Mouse (Mus musculus) liver, embryonic 12.5 days (tissue): Measurements from ENCODE around the gene Lpcat1. TPM values are rescaled to one million over a fixed set of nuclear protein-coding genes. Genes with fewer than 3 reads are reported as not detected.

Experiments
- ATAC-seq: fragments of 200-750 bp; cut with Nextera tagmentation; 2 replicates; pipeline ENCODE4 v1.8.0; 2017; ENCODE audit warnings: moderate number of reproducible peaks, mild to moderate bottlenecking, moderate library complexity
- H3K27ac ChIP-seq: fragments of 300-500 bp; sonication (generic); 2 replicates; pipeline ENCODE4 v1.5.1; 2016; ENCODE audit warnings: mild to moderate bottlenecking
- H3K27me3 ChIP-seq: fragments of 300-500 bp; sonication (generic); replicated peaks from 2 replicates; pipeline ENCODE4 v1.6.1; 2016; ENCODE audit warnings: mild to moderate bottlenecking, moderate library complexity
- H3K36me3 ChIP-seq: fragments of 300-500 bp; sonication (generic); 2 replicates; pipeline ENCODE4 v1.6.1; 2016; ENCODE audit warnings: mild to moderate bottlenecking, moderate library complexity
- H3K4me1 ChIP-seq: fragments of 300-500 bp; sonication (generic); 2 replicates; pipeline ENCODE4 v1.6.1; 2016
- H3K4me2 ChIP-seq: fragments of 300-500 bp; sonication (generic); 2 replicates; pipeline ENCODE4 v1.6.1; 2016; ENCODE audit warnings: mild to moderate bottlenecking, moderate library complexity
- H3K4me3 ChIP-seq: fragments of 300-500 bp; sonication (generic); 2 replicates; pipeline ENCODE4 v1.5.1; 2016; ENCODE audit warnings: mild to moderate bottlenecking, moderate library complexity
- H3K9ac ChIP-seq: fragments of 300-500 bp; sonication (generic); 2 replicates; pipeline ENCODE4 v1.6.1; 2016; ENCODE audit warnings: mild to moderate bottlenecking, moderate library complexity
- H3K9me3 ChIP-seq: fragments of 300-500 bp; sonication (generic); replicated peaks from 2 replicates; pipeline ENCODE4 v1.6.1; 2016; ENCODE audit warnings: mild to moderate bottlenecking, moderate library complexity
- WGBS: fragments of 180-500 bp; shearing (Covaris S2); methylation state at CpG from one replicate; pipeline ENCODE4 v1.1.7; 2016; ENCODE audit not compliant: insufficient replicate concordance; 5-methylcytosine and 5-hydroxymethylcytosine counted together
- polyA plus RNA-seq: library from polyadenylated mRNA; unstranded; fragments of >200 nt; fragmentation: Nextera tagmentation; extraction: Ambion mirVana; gene quantifications from 2 replicates; pipeline ENCODE4 v1.2.1, GENCODE M21; 2016

Gene Lpcat1
- polyA plus RNA-seq, 1 experiment from 2014 or later, result 108 TPM

GRCm38 (mm10) chr13:73488105-73488504 lies 21.1 kb downstream of the Lpcat1 start:
- WGBS, result 35% methylated on average over 3 of the region's 3 CpGs
- no peak overlapping the region for H3K4me3 ChIP-seq
- H3K36me3 ChIP-seq, result peaks cover 100% of the 10 kb centered on the region
- no peaks in the 10 kb centered on the region for H3K27me3 ChIP-seq
- H3K4me1 ChIP-seq, result peaks cover 89% of the 10 kb centered on the region
- ATAC-seq, result no peak
- H3K4me2 ChIP-seq, result no peak overlapping the region
- H3K9me3 ChIP-seq, result peaks cover 9% of the 10 kb centered on the region; the same call in 1 of the 2 replicates
- no peak overlapping the region for H3K27ac ChIP-seq
- H3K9ac ChIP-seq, result no peak overlapping the region

DNA sequence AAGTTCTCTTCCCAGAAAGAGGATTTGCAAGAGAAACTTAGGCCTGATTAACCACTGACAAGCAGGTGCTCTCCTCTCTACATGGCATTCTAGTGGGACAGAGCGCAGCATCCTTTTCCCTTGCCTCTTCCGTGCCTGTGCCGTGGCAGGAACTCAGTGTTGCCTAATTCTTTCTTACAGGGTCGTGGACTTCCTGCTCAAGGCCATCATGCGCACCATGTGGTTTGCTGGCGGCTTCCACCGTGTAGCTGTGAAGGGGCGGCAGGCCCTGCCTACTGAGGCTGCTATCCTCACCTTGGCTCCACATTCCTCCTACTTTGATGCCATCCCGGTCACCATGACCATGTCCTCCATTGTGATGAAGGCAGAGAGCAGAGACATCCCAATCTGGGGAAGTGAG lies 21.7 kb downstream of the Lpcat1 start:
- H3K4me2 ChIP-seq, result no peak overlapping the region
- no peaks in the 10 kb centered on the region for H3K27me3 ChIP-seq
- H3K4me3 ChIP-seq, result no peak overlapping the region
- peaks cover 9% of the 10 kb centered on the region; the same call in 1 of the 2 replicates for H3K9me3 ChIP-seq
- H3K27ac ChIP-seq, result 0 out of 2 replicates have a peak overlapping the region, but pooled peaks have one; percentile 37
- 73% methylated on average over 9 of the region's 9 CpGs for WGBS
- H3K4me1 ChIP-seq, result peaks cover 89% of the 10 kb centered on the region
- H3K36me3 ChIP-seq, result peaks cover 100% of the 10 kb centered on the region
- H3K9ac ChIP-seq, result no peak overlapping the region
- ATAC-seq, result no peak

DNA sequence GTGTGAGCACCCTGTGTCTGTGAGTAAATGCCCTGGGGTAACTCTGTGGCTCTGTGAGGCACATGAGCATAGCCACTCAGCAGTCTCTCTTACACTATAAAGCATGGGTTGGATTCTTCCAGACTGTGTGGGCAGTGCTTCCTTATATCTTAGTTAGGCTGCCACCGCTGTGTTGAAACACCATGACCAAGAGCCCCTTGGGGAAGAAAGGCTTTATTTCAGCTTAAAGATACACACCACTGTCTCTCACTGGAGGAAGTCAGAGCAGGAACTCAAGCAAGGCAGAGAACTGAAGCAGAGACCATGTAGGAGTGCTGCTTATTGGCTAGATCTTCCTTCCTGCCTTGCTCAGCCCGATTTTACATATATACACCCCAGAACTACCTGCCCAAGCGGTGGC lies 23.0 kb downstream of the Lpcat1 start:
- 76% methylated on average over 3 of the region's 3 CpGs for WGBS
- H3K4me2 ChIP-seq, result no peak overlapping the region
- 0 out of 2 replicates have a peak overlapping the region, but pooled peaks have one; percentile 12 for H3K9ac ChIP-seq
- H3K4me3 ChIP-seq, result no peak overlapping the region
- no peak for ATAC-seq
- peaks cover 100% of the 10 kb centered on the region for H3K36me3 ChIP-seq
- peaks cover 9% of the 10 kb centered on the region; the same call in 1 of the 2 replicates for H3K9me3 ChIP-seq
- peak overlapping the region; percentile 37 for H3K27ac ChIP-seq
- peaks cover 89% of the 10 kb centered on the region for H3K4me1 ChIP-seq
- H3K27me3 ChIP-seq, result no peaks in the 10 kb centered on the region

DNA sequence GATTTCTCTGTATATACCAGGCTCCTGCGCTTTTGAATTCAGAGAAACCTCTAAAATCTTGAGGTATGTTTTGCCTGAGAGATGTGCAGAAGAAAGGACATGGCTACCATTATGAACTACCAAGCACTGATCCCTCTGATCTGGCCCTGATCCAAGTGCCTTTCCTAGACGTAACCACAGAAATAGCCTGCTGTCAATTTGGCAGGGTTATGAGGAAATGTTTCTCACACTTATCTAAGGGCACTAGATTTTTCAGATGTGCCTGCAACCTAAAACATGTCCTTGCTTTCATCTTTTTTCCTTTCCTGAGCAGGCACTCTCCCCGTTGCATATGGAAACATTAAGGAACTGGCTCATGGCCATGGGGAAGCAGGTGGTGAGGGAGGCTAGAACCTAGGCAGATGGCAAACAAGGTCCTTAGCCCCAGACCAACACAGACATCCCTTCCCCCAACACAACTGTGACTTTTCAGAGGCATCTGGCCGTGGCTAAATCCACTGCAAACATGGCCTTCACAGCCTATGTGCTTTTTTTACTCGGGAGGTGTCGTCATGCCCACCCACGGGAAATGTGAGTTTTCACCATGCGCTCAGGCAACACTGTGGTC lies 23.7 kb downstream of the Lpcat1 start:
- Histone ChIP-seq H3K36me3 (peaks cover 100% of the 10 kb centered on the region), H3K27me3 (no peaks in the 10 kb centered on the region), H3K4me2 (no peak overlapping the region), H3K27ac (peak overlapping the region; percentile 37; the same call in 1 of the 2 replicates), H3K9me3 (peaks cover 9% of the 10 kb centered on the region; the same call in 1 of the 2 replicates), H3K4me3 (no peak overlapping the region), H3K4me1 (peaks cover 90% of the 10 kb centered on the region), H3K9ac (no peak overlapping the region)
- WGBS, result 83% methylated on average over 8 of the region's 8 CpGs
- ATAC-seq, result no peak

DNA sequence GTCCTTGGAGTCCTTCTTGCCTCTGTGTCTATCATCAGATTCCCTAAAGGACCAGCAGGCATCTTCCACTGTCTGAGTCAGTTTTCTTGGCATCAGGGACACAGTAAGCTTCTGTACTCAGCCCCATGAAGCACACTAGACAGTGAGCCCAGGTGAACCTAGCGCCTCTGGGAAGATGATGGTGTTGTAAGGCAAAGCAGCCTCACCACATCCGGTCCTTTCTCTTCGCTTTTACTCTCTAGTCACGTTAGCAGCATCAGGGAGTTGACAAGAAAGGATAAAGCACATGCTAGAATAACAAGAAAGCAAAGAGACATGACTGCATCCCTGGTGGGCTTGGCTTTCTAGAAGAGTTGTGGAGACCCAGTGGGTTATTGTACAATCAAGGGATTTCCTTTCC lies 26.2 kb downstream of the Lpcat1 start:
- Histone ChIP-seq H3K9me3 (no peaks in the 10 kb centered on the region), H3K27ac (peak overlapping the region; percentile 37)

DNA sequence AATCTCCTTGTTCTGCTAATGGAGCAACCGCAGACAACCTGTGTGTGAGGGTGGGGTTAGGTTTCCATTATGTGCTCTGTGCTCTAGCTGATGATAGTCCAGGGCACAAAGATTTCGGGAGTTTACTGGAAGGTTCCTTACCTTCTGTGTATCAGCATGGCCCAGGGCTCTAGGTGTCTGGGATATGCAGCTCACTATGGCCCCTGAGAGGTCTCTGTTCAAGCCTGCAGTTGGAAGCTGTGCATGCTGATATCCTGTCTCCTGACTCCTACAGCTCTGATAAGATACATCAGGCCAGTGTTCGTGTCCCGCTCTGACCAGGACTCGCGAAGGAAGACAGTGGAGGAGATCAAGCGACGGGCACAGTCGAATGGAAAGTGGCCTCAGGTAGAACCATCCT lies 27.5 kb downstream of the Lpcat1 start:
- Histone ChIP-seq H3K4me3 (no peak overlapping the region), H3K4me1 (peaks cover 100% of the 10 kb centered on the region), H3K9ac (no peak overlapping the region), H3K9me3 (no peaks in the 10 kb centered on the region), H3K27ac (peak overlapping the region; percentile 71), H3K4me2 (no peak overlapping the region), H3K27me3 (no peaks in the 10 kb centered on the region), H3K36me3 (peaks cover 100% of the 10 kb centered on the region)
- ATAC-seq, result peak; percentile 58
- WGBS, result 69% methylated on average over 9 of the region's 9 CpGs

More for the DNA sequence above, 26.2 kb downstream of the Lpcat1 start:
- Histone ChIP-seq H3K27me3 (no peaks in the 10 kb centered on the region), H3K9ac (0 out of 2 replicates have a peak overlapping the region, but pooled peaks have one; percentile 7), H3K36me3 (peaks cover 100% of the 10 kb centered on the region), H3K4me1 (peaks cover 100% of the 10 kb centered on the region), H3K4me2 (no peak overlapping the region), H3K4me3 (no peak overlapping the region)
- 94% methylated on average over 4 of the region's 4 CpGs for WGBS
- no peak for ATAC-seq

DNA sequence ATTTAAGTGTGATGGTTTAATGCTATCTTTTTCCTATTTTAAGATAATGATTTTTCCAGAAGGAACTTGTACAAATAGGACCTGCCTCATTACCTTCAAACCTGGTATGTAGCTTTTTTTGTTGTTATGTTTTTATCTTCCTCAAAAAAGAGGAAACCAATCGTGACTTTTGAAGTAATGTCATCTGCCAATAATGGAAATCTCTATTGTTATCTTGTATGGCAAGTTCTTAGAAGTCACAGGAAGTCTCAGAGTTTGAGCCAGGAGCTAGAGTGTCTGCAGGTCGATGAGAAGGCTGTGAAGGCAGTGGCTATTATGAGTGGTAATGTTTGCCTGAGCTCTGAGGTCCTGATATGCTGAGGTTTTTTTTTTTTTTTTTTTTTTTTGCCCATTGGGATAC lies 29.1 kb downstream of the Lpcat1 start:
- no peaks in the 10 kb centered on the region for H3K27me3 ChIP-seq
- no peak overlapping the region for H3K9ac ChIP-seq
- peaks cover 100% of the 10 kb centered on the region for H3K36me3 ChIP-seq
- H3K27ac ChIP-seq, result peak overlapping the region; percentile 91; the same call in 1 of the 2 replicates
- no peak for ATAC-seq
- no peaks in the 10 kb centered on the region for H3K9me3 ChIP-seq
- WGBS, result 26% methylated on average over 2 of the region's 2 CpGs
- H3K4me1 ChIP-seq, result peaks cover 100% of the 10 kb centered on the region
- H3K4me2 ChIP-seq, result no peak overlapping the region
- H3K4me3 ChIP-seq, result no peak overlapping the region

DNA sequence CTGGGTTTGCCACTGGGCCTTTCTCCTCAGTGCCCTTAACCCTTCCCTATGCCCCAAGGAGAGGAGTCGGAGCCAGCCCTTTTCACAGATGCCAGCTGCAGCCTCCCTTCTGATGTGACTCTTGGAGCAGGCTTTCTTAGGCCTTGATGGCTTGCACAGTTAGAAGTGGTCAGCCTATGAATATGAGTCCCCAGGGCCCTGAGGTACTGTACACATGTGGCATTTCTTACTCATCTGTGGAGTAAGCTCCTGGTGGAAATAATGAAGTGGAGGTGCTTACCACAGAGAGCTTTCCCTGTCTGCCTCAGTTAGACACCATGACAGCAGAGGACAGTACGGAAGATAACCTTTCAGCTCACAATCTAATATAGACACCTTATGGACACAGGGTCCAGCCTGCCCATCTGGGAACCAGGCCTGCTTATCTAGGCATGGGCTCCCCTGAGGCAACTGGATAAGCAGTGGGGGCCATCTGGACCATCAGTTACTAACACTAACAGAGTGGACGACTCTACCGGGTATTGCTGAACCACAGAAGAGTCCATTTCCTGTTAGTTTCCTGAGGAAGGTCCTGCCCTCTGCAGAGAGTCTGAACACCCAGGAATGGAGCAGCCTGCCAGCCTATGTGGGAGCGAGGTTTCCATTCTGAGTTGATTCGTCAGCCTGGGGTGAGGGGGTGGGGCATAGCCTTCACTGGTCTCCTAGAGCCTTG lies 33.1 kb downstream of the Lpcat1 start:
- Histone ChIP-seq H3K9ac (peak overlapping the region; percentile 60), H3K36me3 (peaks cover 100% of the 10 kb centered on the region), H3K4me1 (peaks cover 75% of the 10 kb centered on the region), H3K4me3 (peak overlapping the region; percentile 4; the same call in 1 of the 2 replicates), H3K27ac (peak overlapping the region; percentile 91), H3K4me2 (peak overlapping the region; percentile 50), H3K9me3 (no peaks in the 10 kb centered on the region), H3K27me3 (no peaks in the 10 kb centered on the region)
- 22% methylated on average over 6 of the region's 6 CpGs for WGBS
- ATAC-seq, result peak; percentile 95

- Histone ChIP-seq H3K27me3 (no peaks in the 10 kb centered on the region), H3K9me3 (no peaks in the 10 kb centered on the region), H3K4me1 (peaks cover 49% of the 10 kb centered on the region), H3K36me3 (peaks cover 100% of the 10 kb centered on the region), H3K4me2 (no peak overlapping the region), H3K9ac (no peak overlapping the region), H3K27ac (peak overlapping the region; percentile 91), H3K4me3 (no peak overlapping the region)
- WGBS, result 63% methylated on average over 2 of the region's 2 CpGs
- no peak for ATAC-seq
Measured at GRCm38 (mm10) chr13:73502719-73503118, 35.7 kb downstream of the Lpcat1 start.

DNA sequence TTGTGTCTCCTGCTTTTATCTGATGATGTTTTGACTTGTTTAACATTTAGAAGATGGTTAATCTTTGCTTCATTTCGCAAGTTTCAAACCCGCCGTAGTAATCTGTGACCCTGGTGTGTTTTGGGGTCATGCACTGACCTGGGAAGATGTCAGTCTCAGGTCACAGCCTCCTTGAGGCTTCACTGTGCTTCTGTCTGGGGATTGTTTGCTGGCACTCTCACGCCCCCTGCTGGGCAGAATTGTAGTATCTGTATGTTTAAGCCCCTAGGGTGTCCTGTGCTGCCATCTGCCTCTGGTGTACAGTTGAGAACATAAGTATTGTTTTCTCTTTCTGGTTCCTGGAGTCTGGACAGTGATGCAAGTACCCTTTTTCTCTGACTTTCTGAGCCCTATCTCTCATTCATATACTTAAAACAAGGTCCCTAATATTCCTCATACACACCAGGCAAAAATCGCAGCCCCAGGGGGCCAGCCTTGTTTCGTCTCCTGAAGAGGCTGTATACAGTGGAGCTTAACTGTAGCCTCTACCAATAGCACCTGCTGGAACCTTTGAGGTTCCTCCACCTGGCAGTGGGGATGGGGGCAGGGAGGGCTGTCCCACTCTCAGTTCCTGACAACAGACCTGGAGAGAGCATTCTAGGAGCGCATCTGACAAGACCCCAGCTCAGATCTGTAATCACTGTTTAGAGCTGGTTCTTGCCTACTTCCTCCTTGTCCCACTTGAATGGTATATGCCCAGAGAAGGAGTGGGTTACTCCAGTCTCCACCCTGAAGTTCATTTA lies 38.9 kb downstream of the Lpcat1 start:
- Histone ChIP-seq H3K9ac (no peak overlapping the region), H3K27ac (peak overlapping the region; percentile 63; the same call in 1 of the 2 replicates), H3K4me1 (peaks cover 17% of the 10 kb centered on the region), H3K4me2 (no peak overlapping the region), H3K27me3 (no peaks in the 10 kb centered on the region), H3K36me3 (peaks cover 100% of the 10 kb centered on the region), H3K4me3 (no peak overlapping the region), H3K9me3 (no peaks in the 10 kb centered on the region)
- 78% methylated on average over 7 of the region's 7 CpGs for WGBS
- ATAC-seq, result peak; percentile 71; the same call in 1 of the 2 replicates

DNA sequence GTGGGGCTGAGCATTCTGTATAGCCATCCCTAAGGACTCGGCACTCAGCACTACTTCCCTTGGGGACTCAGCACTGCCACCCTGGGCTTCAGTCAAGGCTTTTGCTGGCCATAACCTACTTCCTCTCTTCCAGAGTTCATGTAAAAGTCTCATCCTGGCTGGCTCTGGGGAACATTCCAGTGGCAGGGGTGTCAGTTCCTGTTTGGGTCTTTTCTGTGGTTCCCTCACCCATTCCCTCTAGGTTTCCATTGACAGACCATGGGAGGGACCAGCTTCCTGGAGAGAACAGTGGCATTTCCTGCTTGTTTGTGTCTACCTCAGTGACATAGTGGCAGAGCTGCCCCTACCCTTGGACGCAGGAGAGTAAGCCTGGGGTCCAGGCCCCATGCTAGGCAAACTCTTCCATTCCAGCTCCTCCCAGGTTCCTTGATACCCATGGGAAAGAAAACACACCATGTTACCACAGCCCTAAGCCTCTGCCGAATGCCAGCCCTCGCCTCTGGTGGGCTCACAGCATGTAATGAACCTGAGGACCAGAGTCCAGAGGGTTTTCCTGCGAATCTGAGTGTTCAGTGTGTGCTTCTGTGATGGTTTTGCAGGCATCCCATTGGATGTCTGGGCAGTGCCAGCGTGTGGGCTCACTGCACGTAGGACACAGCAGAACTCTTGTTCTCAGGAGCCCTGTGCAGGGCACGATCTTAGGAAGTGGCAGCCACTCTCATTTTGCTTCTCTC lies 42.0 kb downstream of the Lpcat1 start:
- Histone ChIP-seq H3K9ac (no peak overlapping the region), H3K9me3 (no peaks in the 10 kb centered on the region), H3K27ac (peak overlapping the region; percentile 15; the same call in 1 of the 2 replicates), H3K4me2 (no peak overlapping the region), H3K4me1 (no peaks in the 10 kb centered on the region), H3K27me3 (no peaks in the 10 kb centered on the region), H3K36me3 (peaks cover 100% of the 10 kb centered on the region), H3K4me3 (no peak overlapping the region)
- ATAC-seq, result no peak
- WGBS, result 87% methylated on average over 8 of the region's 8 CpGs
